Mouse (Mus musculus) megakaryocyte progenitor cell, adult 5-6 weeks (primary cell): Measurements from ENCODE around the gene Olfr586. TPM values are rescaled to one million over a fixed set of nuclear protein-coding genes. Genes with fewer than 3 reads are reported as not detected.

Experiments used
- ATAC-seq: replicated peaks from 2 replicates; pipeline ENCODE4 v1.8.0; 2016; ENCODE audit warnings: mild to moderate bottlenecking, moderate TSS enrichment, inconsistent platforms; ENCODE audit not compliant: poor library complexity
- total RNA-seq, 2 experiments: library from RNA; stranded (forward) in 1 of 2; stranded (reverse) in 1 of 2; fragments of 157-497, 149-512 nt in 1 of 2; fragments of 200-1000 nt in 1 of 2; gene quantifications; 2 replicates each; pipeline versions ENCODE4 v1.2.3 to v1.2.4; 2015 to 2017

Gene Olfr586
- total RNA-seq (2015): not detected in 2 replicates
- total RNA-seq (2017): not detected in 2 replicates

DNA sequence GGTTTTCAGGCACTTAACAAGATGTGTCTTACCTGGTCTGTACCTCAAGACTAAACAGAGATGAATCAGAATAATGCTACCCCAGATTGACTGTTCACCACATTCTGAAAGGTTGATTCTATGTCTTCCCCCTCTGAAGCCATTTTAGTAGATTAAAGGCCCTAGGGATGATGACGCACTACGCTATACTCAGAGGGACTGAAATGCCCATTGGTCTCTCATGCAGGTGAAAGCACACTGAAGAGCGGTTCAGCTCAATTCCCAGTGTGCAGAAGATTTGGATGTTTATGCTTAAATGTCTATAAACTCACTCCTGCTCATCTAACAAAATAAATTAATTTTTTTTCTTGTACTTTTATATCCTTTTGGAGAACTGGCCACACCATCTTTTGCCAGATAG lies at the start of gene Olfr586:
TSS of gene Olfr586 (minus strand) at position 101 of the 400 bp plus-strand sequence.
- no peak for ATAC-seq

DNA sequence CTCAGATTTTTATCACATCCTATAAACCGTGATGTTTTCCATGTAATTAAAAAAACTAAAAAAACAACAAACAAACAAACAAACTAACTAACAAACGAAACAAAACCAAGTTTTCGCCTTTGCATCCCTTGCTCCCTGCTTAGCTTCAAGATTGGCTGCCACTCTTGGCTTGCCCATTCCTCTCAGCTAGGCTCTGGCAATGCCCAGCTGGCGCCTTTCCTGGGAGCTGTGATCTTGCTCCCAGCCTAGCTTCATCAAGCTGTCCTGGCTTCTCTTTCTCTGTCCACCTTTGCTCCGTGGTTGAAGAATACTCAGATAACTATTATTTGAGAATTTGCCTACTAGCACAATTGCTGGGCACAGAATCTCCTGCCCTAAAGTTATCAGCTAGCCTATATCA lies 44.3 kb upstream of the Olfr586 start:
- no peak for ATAC-seq

DNA sequence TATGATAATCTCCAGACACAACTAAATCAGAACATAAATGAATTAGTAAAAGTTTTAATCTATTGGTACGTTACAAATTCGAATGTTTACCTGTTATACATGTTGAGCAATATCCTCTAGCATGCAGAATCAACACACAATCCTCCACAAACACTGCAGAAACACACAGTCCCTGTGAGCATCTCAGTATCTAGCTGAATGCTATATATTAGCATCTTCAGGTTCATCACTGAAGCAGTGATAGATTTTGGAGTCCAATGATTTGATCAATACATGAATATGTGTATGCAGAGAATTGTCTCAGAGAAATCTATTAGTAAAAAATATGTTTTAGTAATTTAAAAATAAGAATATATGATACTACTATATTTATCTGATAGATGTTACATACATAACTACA lies 30.8 kb upstream of the Olfr586 start, which contains the start of gene Olfr589:
TSS of gene Olfr589 (minus strand) at position 101 of the 400 bp plus-strand sequence.
- no peak for ATAC-seq

GRCm38 (mm10) chr7:103140579-103140978 lies 15.1 kb upstream of the Olfr586 start, which contains the start of gene Olfr588-ps1:
TSS of gene Olfr588-ps1 (plus strand) at chr7:103140879.
- no peak for ATAC-seq

DNA sequence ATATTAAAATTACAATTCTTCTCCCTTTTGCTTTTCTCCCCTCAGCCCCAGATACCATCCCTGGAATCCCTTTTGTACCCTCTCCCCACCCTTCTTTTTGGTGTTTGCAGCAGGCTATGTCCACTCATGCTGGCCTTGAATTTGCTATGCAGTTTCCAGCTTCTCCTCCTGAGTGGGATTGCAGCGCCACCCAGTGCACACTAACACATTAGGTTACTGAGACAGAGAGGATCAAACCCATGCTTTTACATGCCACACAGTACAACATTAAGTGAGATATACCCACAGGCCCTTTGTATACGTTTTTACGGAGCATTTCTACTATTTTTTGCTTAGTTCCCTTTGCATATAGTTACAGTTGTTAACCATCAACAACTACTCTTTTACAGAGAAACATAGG lies 6.0 kb downstream of the Olfr586 start:
- ATAC-seq: no peak

GRCm38 (mm10) chr7:103097420-103097819 lies 28.0 kb downstream of the Olfr586 start, which contains the start of gene Olfr585:
TSS of gene Olfr585 (plus strand) at chr7:103097720.
- ATAC-seq: no peak

DNA sequence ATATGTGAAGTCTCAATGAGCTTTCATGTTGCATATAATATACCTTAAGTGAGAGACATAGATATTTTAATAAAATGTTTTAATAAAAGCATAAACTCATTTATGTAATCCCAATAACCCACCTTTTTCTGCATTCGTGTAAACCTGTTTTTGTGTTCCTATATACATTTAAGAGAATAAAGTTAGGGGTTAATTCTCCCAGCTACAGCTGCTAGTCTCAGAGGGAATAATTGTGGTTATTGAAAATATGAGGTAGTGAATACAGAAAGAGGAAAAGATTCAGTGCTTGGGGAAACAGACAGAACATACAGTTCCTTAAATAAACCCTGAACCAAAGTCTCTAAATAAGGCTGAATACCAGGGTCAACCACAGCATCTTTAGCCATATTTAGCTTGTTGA lies 43.9 kb downstream of the Olfr586 start, which contains the start of gene Olfr584:
TSS of gene Olfr584 (plus strand) at position 301 of the 400 bp plus-strand sequence.
- ATAC-seq: no peak

Other genes starting within 250 kb of the Olfr586 start
- not detected in 2 replicates for gene Olfr568, start 248.5 kb downstream of the Olfr586 start, total RNA-seq (2015)
- not detected in 2 replicates for gene Olfr568, start 248.5 kb downstream of the Olfr586 start, total RNA-seq (2017)
- gene Olfr569, start 234.8 kb downstream of the Olfr586 start, total RNA-seq (2015): not detected in 2 replicates
- gene Olfr569, start 234.8 kb downstream of the Olfr586 start, total RNA-seq (2017): not detected in 2 replicates
- gene Olfr570, start 231.1 kb downstream of the Olfr586 start, total RNA-seq (2015): not detected in 2 replicates
- not detected in 2 replicates for gene Olfr570, start 231.1 kb downstream of the Olfr586 start, total RNA-seq (2017)
- gene Olfr571, start 208.1 kb downstream of the Olfr586 start, total RNA-seq (2015): not detected in 2 replicates
- not detected in 2 replicates for gene Olfr571, start 208.1 kb downstream of the Olfr586 start, total RNA-seq (2017)
- not detected in 2 replicates for gene Olfr572, start 201.2 kb downstream of the Olfr586 start, total RNA-seq (2015)
- gene Olfr572, start 201.2 kb downstream of the Olfr586 start, total RNA-seq (2017): not detected in 2 replicates
- gene Olfr573-ps1, start 183.1 kb downstream of the Olfr586 start, total RNA-seq (2015): not detected in 2 replicates
- not detected in 2 replicates for gene Olfr573-ps1, start 183.1 kb downstream of the Olfr586 start, total RNA-seq (2017)
- not detected in 2 replicates for gene Olfr574, start 177.2 kb downstream of the Olfr586 start, total RNA-seq (2015)
- gene Olfr574, start 177.2 kb downstream of the Olfr586 start, total RNA-seq (2017): not detected in 2 replicates
- gene Olfr575, start 166.9 kb downstream of the Olfr586 start, total RNA-seq (2015): not detected in 2 replicates
- not detected in 2 replicates for gene Olfr575, start 166.9 kb downstream of the Olfr586 start, total RNA-seq (2017)
- not detected in 2 replicates for gene Olfr576, start 163.0 kb downstream of the Olfr586 start, total RNA-seq (2015)
- not detected in 2 replicates for gene Olfr576, start 163.0 kb downstream of the Olfr586 start, total RNA-seq (2017)
- gene Olfr577, start 149.7 kb downstream of the Olfr586 start, total RNA-seq (2015): not detected in 2 replicates
- gene Olfr577, start 149.7 kb downstream of the Olfr586 start, total RNA-seq (2017): not detected in 2 replicates
- gene Olfr578, start 136.3 kb downstream of the Olfr586 start, total RNA-seq (2015): not detected in 2 replicates
- not detected in 2 replicates for gene Olfr578, start 136.3 kb downstream of the Olfr586 start, total RNA-seq (2017)
- not detected in 2 replicates for gene Olfr582, start 87.6 kb downstream of the Olfr586 start, total RNA-seq (2015)
- not detected in 2 replicates for gene Olfr582, start 87.6 kb downstream of the Olfr586 start, total RNA-seq (2017)
- gene Olfr583, start 74.3 kb downstream of the Olfr586 start, total RNA-seq (2015): not detected in 2 replicates
- gene Olfr583, start 74.3 kb downstream of the Olfr586 start, total RNA-seq (2017): not detected in 2 replicates
- gene Olfr584, start 43.8 kb downstream of the Olfr586 start, total RNA-seq (2015): not detected in 2 replicates
- gene Olfr584, start 43.8 kb downstream of the Olfr586 start, total RNA-seq (2017): not detected in 2 replicates
- not detected in 2 replicates for gene Olfr585, start 27.9 kb downstream of the Olfr586 start, total RNA-seq (2015)
- not detected in 2 replicates for gene Olfr585, start 27.9 kb downstream of the Olfr586 start, total RNA-seq (2017)
- not detected in 2 replicates for gene Olfr588-ps1, start 15.2 kb upstream of the Olfr586 start, total RNA-seq (2015)
- gene Olfr588-ps1, start 15.2 kb upstream of the Olfr586 start, total RNA-seq (2017): not detected in 2 replicates
- not detected in 2 replicates for gene Olfr589, start 30.7 kb upstream of the Olfr586 start, total RNA-seq (2015)
- not detected in 2 replicates for gene Olfr589, start 30.7 kb upstream of the Olfr586 start, total RNA-seq (2017)
- not detected in 2 replicates for gene Olfr591, start 52.7 kb upstream of the Olfr586 start, total RNA-seq (2015)
- gene Olfr591, start 52.7 kb upstream of the Olfr586 start, total RNA-seq (2017): not detected in 2 replicates
- not detected in 2 replicates for gene Olfr592, start 59.2 kb upstream of the Olfr586 start, total RNA-seq (2015)
- gene Olfr592, start 59.2 kb upstream of the Olfr586 start, total RNA-seq (2017): not detected in 2 replicates
- gene Olfr593, start 86.2 kb upstream of the Olfr586 start, total RNA-seq (2015): not detected in 2 replicates
- not detected in 2 replicates for gene Olfr593, start 86.2 kb upstream of the Olfr586 start, total RNA-seq (2017)
- not detected in 2 replicates for gene Olfr594, start 91.4 kb upstream of the Olfr586 start, total RNA-seq (2015)
- not detected in 2 replicates for gene Olfr594, start 91.4 kb upstream of the Olfr586 start, total RNA-seq (2017)
- gene Usp17ld, start 126.9 kb upstream of the Olfr586 start, total RNA-seq (2015): not detected in 2 replicates
- gene Usp17ld, start 126.9 kb upstream of the Olfr586 start, total RNA-seq (2017): not detected in 2 replicates
- gene Olfr596, start 180.0 kb upstream of the Olfr586 start, total RNA-seq (2015): not detected in 2 replicates
- not detected in 2 replicates for gene Olfr596, start 180.0 kb upstream of the Olfr586 start, total RNA-seq (2017)
- not detected in 2 replicates for gene Olfr597, start 190.7 kb upstream of the Olfr586 start, total RNA-seq (2015)
- not detected in 2 replicates for gene Olfr597, start 190.7 kb upstream of the Olfr586 start, total RNA-seq (2017)
- gene Olfr598, start 197.9 kb upstream of the Olfr586 start, total RNA-seq (2015): not detected in 2 replicates
- not detected in 2 replicates for gene Olfr598, start 197.9 kb upstream of the Olfr586 start, total RNA-seq (2017)
- gene Olfr599, start 210.3 kb upstream of the Olfr586 start, total RNA-seq (2015): not detected in 2 replicates
- not detected in 2 replicates for gene Olfr599, start 210.3 kb upstream of the Olfr586 start, total RNA-seq (2017)
- gene Olfr600, start 224.0 kb upstream of the Olfr586 start, total RNA-seq (2015): not detected in 2 replicates
- gene Olfr600, start 224.0 kb upstream of the Olfr586 start, total RNA-seq (2017): not detected in 2 replicates
- not detected in 2 replicates for gene Olfr601, start 237.0 kb upstream of the Olfr586 start, total RNA-seq (2015)
- gene Olfr601, start 237.0 kb upstream of the Olfr586 start, total RNA-seq (2017): not detected in 2 replicates